In the genomic region with DNA sequence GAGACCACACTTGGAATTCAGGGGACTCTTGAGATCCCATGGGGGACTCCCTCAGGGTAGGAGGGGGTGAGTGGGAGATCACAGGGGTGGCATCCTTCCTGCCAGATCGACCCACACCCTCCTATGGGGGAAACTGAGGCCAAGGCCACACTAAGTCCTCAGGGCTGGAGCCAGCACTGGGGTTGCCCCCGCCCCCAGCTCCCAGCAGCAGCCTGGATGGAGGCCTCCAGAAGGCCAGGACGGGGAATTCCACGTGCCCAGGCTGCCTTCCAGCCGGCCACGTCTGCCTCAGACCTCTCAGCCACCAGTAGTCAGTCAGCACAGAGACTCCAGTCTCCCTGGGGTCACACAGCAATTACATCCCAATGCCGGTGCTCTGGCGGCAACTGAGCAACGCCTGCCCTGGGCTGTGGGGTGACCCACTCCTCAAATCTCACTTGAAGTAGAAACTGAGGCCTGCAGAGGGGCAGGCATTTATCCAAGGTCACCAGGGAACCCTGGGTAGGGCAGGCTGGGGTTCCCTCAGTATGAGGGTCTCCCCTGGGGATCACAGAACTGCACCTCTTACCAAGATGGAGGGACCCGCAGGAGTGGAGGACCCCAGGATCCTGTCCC, we compare ENCODE assay signal across 9 mouse cellular contexts. TPM values are rescaled to one million over a fixed set of nuclear protein-coding genes. Genes with fewer than 3 reads are reported as not detected.
DNase-seq lines count a peak whose midpoint lies in the region; ATAC-seq lines count a peak whose summit lies in the region.
"Had no signal": no experiment of that assay in that cellular context is flagged by ENCODE, and none has a peak within 500 bp of the region (broad histone marks: within the 10 kb centered on the region; RNA-seq: fewer than 3 reads in every experiment).

No protein-coding gene starts in this region.

- peaks cover 7% of the 10 kb centered on the region; the same call in 1 of the 2 replicates for H3K27me3 ChIP-seq in forebrain, embryonic 15.5 days
- peaks cover 60% of the 10 kb centered on the region for H3K27me3 ChIP-seq in hindbrain, embryonic 13.5 days
- peaks cover 66% of the 10 kb centered on the region for H3K27me3 ChIP-seq in midbrain, embryonic 13.5 days

- H3K9me3 ChIP-seq in forebrain, embryonic 15.5 days, result no peaks in the 10 kb centered on the region
- H3K9me3 ChIP-seq in hindbrain, embryonic 13.5 days, result no peaks in the 10 kb centered on the region
- H3K9me3 ChIP-seq in midbrain, embryonic 13.5 days, result no peaks in the 10 kb centered on the region
- H3K9me3 ChIP-seq: G1E had no signal

- ATAC-seq in forebrain, embryonic 15.5 days (replicated peaks), result no peak
- no peak for ATAC-seq in hindbrain, embryonic 13.5 days (ENCODE audit: low FRiP score)
- ATAC-seq in midbrain, embryonic 13.5 days, result no peak

- H3K9ac ChIP-seq in forebrain, embryonic 15.5 days (replicated peaks), result no peak overlapping the region; the same call in 1 of the 2 replicates
- peak overlapping the region; percentile 49; the same call in 1 of the 2 replicates for H3K9ac ChIP-seq in hindbrain, embryonic 13.5 days
- 0 out of 2 replicates have a peak overlapping the region, but pooled peaks have one; percentile 23 for H3K9ac ChIP-seq in midbrain, embryonic 13.5 days (replicated peaks)

- WGBS in forebrain, embryonic 15.5 days, result 29% methylated on average over 10 of the region's 10 CpGs
- WGBS in hindbrain, embryonic 13.5 days, result 32% methylated on average over 10 of the region's 10 CpGs
- 26% methylated on average over 10 of the region's 10 CpGs for WGBS in midbrain, embryonic 13.5 days

- H3K4me1 ChIP-seq in brown adipose tissue, adult 24 weeks (ENCODE audit: control insufficient read depth, insufficient read depth, insufficient read length, low read length), result peaks cover 26% of the 10 kb centered on the region
- H3K4me1 ChIP-seq in forebrain, embryonic 15.5 days, result peaks cover 47% of the 10 kb centered on the region
- H3K4me1 ChIP-seq in hindbrain, embryonic 13.5 days (replicated peaks), result peaks cover 48% of the 10 kb centered on the region
- H3K4me1 ChIP-seq in midbrain, embryonic 13.5 days (replicated peaks), result peaks cover 47% of the 10 kb centered on the region

- peak overlapping the region; percentile 63 for H3K4me2 ChIP-seq in forebrain, embryonic 15.5 days (replicated peaks)
- H3K4me2 ChIP-seq in hindbrain, embryonic 13.5 days, result peak overlapping the region; percentile 61
- H3K4me2 ChIP-seq in midbrain, embryonic 13.5 days (replicated peaks), result peak overlapping the region; percentile 60

- DNase-seq in left cerebral cortex, adult 18-20 months (ENCODE audit: low spot score in 2 of 2), result peak; percentile 11 to 20
- DNase-seq in left cerebral cortex, adult 11 months (ENCODE audit: low spot score), result no peak
- peak; percentile 7 to 17 for DNase-seq in layer of hippocampus, postnatal 25 days (ENCODE audit: extremely low spot score in 1 of 2, low spot score in 1 of 2)
- DNase-seq in urinary bladder, postnatal 10 days (ENCODE audit: low spot score), result peak; percentile 8

- no peaks in the 10 kb centered on the region for H3K36me3 ChIP-seq in forebrain, embryonic 15.5 days
- H3K36me3 ChIP-seq in hindbrain, embryonic 13.5 days, result peaks cover 3% of the 10 kb centered on the region
- peaks cover 2% of the 10 kb centered on the region; the same call in 1 of the 2 replicates for H3K36me3 ChIP-seq in midbrain, embryonic 13.5 days

- H3K4me3 ChIP-seq in brown adipose tissue, adult 24 weeks (ENCODE audit: insufficient read depth, low read depth, low read length), result peak overlapping the region; percentile 87
- H3K4me3 ChIP-seq in forebrain, embryonic 15.5 days, result peak overlapping the region; percentile 44; the same call in 1 of the 2 replicates
- H3K4me3 ChIP-seq in hindbrain, embryonic 13.5 days, result peak overlapping the region; percentile 4; the same call in 1 of the 2 replicates
- H3K4me3 ChIP-seq in midbrain, embryonic 13.5 days (replicated peaks), result peak overlapping the region; percentile 36; the same call in 1 of the 2 replicates

- H3K27ac ChIP-seq in brown adipose tissue, adult 24 weeks (replicated peaks; ENCODE audit: low read depth, low read length), result peak overlapping the region; percentile 60
- H3K27ac ChIP-seq in forebrain, embryonic 15.5 days (replicated peaks), result peak overlapping the region; percentile 70
- H3K27ac ChIP-seq in hindbrain, embryonic 13.5 days, result no peak overlapping the region; the same call in 1 of the 2 replicates
- H3K27ac ChIP-seq in midbrain, embryonic 13.5 days, result no peak overlapping the region

RNA-seq across cellular contexts. Expression of a gene that starts 30.1 kb away (rescaled TPM):
- 10 to 100 TPM; 84.7 to 91.7 TPM for total RNA-seq in left cerebral cortex, adult 18-20 months (2021)
- polyA plus RNA-seq in brown adipose tissue, adult 24 weeks (2012; ENCODE audit: insufficient read depth, insufficient read length, missing spikeins), result 40.9 and 42.9 TPM in 2 replicates
- 24.2 and 29.4 TPM in 2 replicates for polyA plus RNA-seq in forebrain, embryonic 15.5 days (2015; fragmentation: Nextera tagmentation; extraction: Ambion mirVana)
- 21.3 and 22.4 TPM in 2 replicates for polyA plus RNA-seq in hindbrain, embryonic 13.5 days (2015; fragmentation: Nextera tagmentation; extraction: Ambion mirVana)
- total RNA-seq in layer of hippocampus, postnatal 25 days (2021), result 10 to 100 TPM; 59.5 to 66.8 TPM
- 13.1 and 15.2 TPM in 2 replicates for polyA plus RNA-seq in midbrain, embryonic 13.5 days (2015; fragmentation: Nextera tagmentation; extraction: Ambion mirVana)

RNA-seq across cellular contexts. Expression of a gene that starts 32.5 kb away (rescaled TPM):
- total RNA-seq in left cerebral cortex, adult 18-20 months (2021), result 1 to 10 TPM; 1.1 to 1.2 TPM
- 1.9 and 5.3 TPM in 2 replicates for polyA plus RNA-seq in brown adipose tissue, adult 24 weeks (2012; ENCODE audit: insufficient read depth, insufficient read length, missing spikeins)
- polyA plus RNA-seq in forebrain, embryonic 15.5 days (2015; fragmentation: Nextera tagmentation; extraction: Ambion mirVana), result 1.2 and 1.8 TPM in 2 replicates
- 1.8 TPM in 2 replicates for polyA plus RNA-seq in hindbrain, embryonic 13.5 days (2015; fragmentation: Nextera tagmentation; extraction: Ambion mirVana)
- total RNA-seq in layer of hippocampus, postnatal 25 days (2021), result 1 to 10 TPM; 1.4 to 3.1 TPM
- polyA plus RNA-seq in midbrain, embryonic 13.5 days (2015; fragmentation: Nextera tagmentation; extraction: Ambion mirVana), result 1.4 and 1.9 TPM in 2 replicates

RNA-seq across cellular contexts. Expression of a gene that starts 36.5 kb away (rescaled TPM):
- 1 to 10 TPM; 2.7 to 2.8 TPM for total RNA-seq in left cerebral cortex, adult 18-20 months (2021)
- polyA plus RNA-seq in brown adipose tissue, adult 24 weeks (2012; ENCODE audit: insufficient read depth, insufficient read length, missing spikeins), result not detected in 2 replicates
- 2.9 and 3.1 TPM in 2 replicates for polyA plus RNA-seq in forebrain, embryonic 15.5 days (2015; fragmentation: Nextera tagmentation; extraction: Ambion mirVana)
- polyA plus RNA-seq in hindbrain, embryonic 13.5 days (2015; fragmentation: Nextera tagmentation; extraction: Ambion mirVana), result 2.0 and 2.3 TPM in 2 replicates
- total RNA-seq in layer of hippocampus, postnatal 25 days (2021), result 1 to 10 TPM; 3.2 to 4.7 TPM
- polyA plus RNA-seq in midbrain, embryonic 13.5 days (2015; fragmentation: Nextera tagmentation; extraction: Ambion mirVana), result 1.2 and 2.1 TPM in 2 replicates

RNA-seq across cellular contexts. Expression of a gene that starts 41.1 kb away (rescaled TPM):
- total RNA-seq in left cerebral cortex, adult 18-20 months (2021), result 1 to 10 TPM; 3.1 to 3.8 TPM
- 2.4 TPM in 1 of 2 replicates, not detected in the other for polyA plus RNA-seq in brown adipose tissue, adult 24 weeks (2012; ENCODE audit: insufficient read depth, insufficient read length, missing spikeins)
- polyA plus RNA-seq in forebrain, embryonic 15.5 days (2015; fragmentation: Nextera tagmentation; extraction: Ambion mirVana), result 5.4 and 6.6 TPM in 2 replicates
- 6.5 and 8.1 TPM in 2 replicates for polyA plus RNA-seq in hindbrain, embryonic 13.5 days (2015; fragmentation: Nextera tagmentation; extraction: Ambion mirVana)
- 1 to 10 TPM; 2.6 to 3.7 TPM for total RNA-seq in layer of hippocampus, postnatal 25 days (2021)
- polyA plus RNA-seq in midbrain, embryonic 13.5 days (2015; fragmentation: Nextera tagmentation; extraction: Ambion mirVana), result 6.9 and 7.2 TPM in 2 replicates

RNA-seq across cellular contexts. Expression of a gene that starts 41.1 kb away (rescaled TPM):
- 10 to 100 TPM; 87.4 to 97.6 TPM for total RNA-seq in left cerebral cortex, adult 18-20 months (2021)
- polyA plus RNA-seq in brown adipose tissue, adult 24 weeks (2012; ENCODE audit: insufficient read depth, insufficient read length, missing spikeins), result 25.1 and 35.9 TPM in 2 replicates
- 88.2 and 89.0 TPM in 2 replicates for polyA plus RNA-seq in forebrain, embryonic 15.5 days (2015; fragmentation: Nextera tagmentation; extraction: Ambion mirVana)
- 72.1 and 74.8 TPM in 2 replicates for polyA plus RNA-seq in hindbrain, embryonic 13.5 days (2015; fragmentation: Nextera tagmentation; extraction: Ambion mirVana)
- 10 to 100 TPM; 79.1 to 87.1 TPM for total RNA-seq in layer of hippocampus, postnatal 25 days (2021)
- 73.5 TPM in 2 replicates for polyA plus RNA-seq in midbrain, embryonic 13.5 days (2015; fragmentation: Nextera tagmentation; extraction: Ambion mirVana)

Comparison
In these comparisons a context has a peak if more than half of its experiments do, and no peak if none do; other contexts are left out.
1. H3K27ac ChIP-seq: peak in brown adipose tissue, adult 24 weeks (single experiment) and forebrain, embryonic 15.5 days (single experiment); none in hindbrain, embryonic 13.5 days (single experiment) and midbrain, embryonic 13.5 days (single experiment).
2. H3K4me3 ChIP-seq: peak in every context shown above with its lines; median percentile 87 in brown adipose tissue, adult 24 weeks; 44 in forebrain, embryonic 15.5 days; 36 in midbrain, embryonic 13.5 days; 4 in hindbrain, embryonic 13.5 days.
3. Peak in every context shown above with its lines, with median percentiles within 50 percentile points of each other: H3K4me2 ChIP-seq.